Mouse (Mus musculus): ENCODE results near the gene Khdc1c. TPM values are rescaled to one million over a fixed set of nuclear protein-coding genes. Genes with fewer than 3 reads are reported as not detected.
A peak's percentile ranks its signal among the peaks of the same experiment; 100 is the strongest.
"Not testable (repeated sequence)": the region's sequence is repeated elsewhere in the genome, so short reads cannot be mapped to it uniquely, and the experiment has no call there.

Gene Khdc1c
- polyA plus RNA-seq, 1 experiment from 2014 or later: not detected

DNA sequence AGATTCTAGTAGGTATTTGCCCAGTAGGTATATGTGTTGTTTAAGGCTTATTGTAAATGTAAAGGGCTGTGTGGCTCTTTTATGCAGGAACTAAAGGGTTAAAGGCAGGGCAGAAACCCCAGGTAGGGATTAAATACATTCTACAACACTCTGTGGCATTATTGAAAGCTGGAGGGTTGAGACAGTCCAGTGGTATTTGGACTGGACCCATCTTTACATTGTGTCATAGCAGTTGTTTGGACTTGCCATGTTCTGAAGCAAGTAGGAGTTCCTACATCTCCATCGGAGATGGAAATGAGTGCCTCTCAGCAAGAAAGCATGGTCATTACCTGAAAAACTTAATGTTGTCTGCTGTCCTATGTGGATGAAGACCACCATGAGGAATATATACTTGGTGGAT is 27.4 kb upstream of the Khdc1c start:
- H3K4me3 ChIP-seq (replicated peaks; ENCODE audit: low read length): no peak overlapping the region
- H3K9me3 ChIP-seq (ENCODE audit: control insufficient read depth, low read length): no peaks in the 10 kb centered on the region
- H3K36me3 ChIP-seq (ENCODE audit: control insufficient read depth, insufficient read depth): no peaks in the 10 kb centered on the region
- no peak for ATAC-seq
- H3K9ac ChIP-seq (replicated peaks; ENCODE audit: low read depth, low read length): no peak overlapping the region
- H3K27ac ChIP-seq (ENCODE audit: low read length): no peak overlapping the region
- WGBS: 92% methylated on average over 1 of the region's 1 CpGs
- no peaks in the 10 kb centered on the region for H3K27me3 ChIP-seq (replicated peaks; ENCODE audit: control insufficient read depth, insufficient read depth, low read length)
- H3K4me1 ChIP-seq (replicated peaks; ENCODE audit: control insufficient read depth, insufficient read depth, low read length): no peaks in the 10 kb centered on the region
- no peak overlapping the region for H3K4me2 ChIP-seq (ENCODE audit: low read length)

- H3K4me3 ChIP-seq (replicated peaks; ENCODE audit: low read length): no peak overlapping the region
- peak; percentile 77 for ATAC-seq
Measured at GRCm38 (mm10) chr1:21344253-21344652, 23.9 kb upstream of the Khdc1c start.

DNA sequence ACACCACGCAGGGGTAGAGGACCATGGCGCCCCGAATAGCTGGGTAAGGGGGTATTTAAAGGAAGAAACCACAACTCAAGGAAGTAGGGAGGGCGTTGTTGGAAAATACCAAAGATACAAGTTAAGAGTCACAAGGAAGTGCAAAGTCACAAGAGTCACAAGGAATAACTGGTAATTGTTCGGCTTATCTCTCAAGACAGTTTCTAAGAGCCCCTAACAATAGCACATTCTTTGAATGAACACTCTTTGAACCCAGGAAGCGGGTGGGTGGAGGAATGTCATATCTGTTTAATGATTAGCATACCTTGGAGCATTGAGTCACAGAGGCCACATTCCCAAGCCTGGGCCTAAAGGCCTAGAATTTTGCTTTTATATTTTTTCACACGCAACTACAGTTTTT is 23.4 kb upstream of the Khdc1c start:
- ATAC-seq; H3K4me1 ChIP-seq (replicated peaks; ENCODE audit: control insufficient read depth, insufficient read depth, low read length); H3K4me3 ChIP-seq (replicated peaks; ENCODE audit: low read length); H3K4me2 ChIP-seq (ENCODE audit: low read length); H3K9ac ChIP-seq (replicated peaks; ENCODE audit: low read depth, low read length); H3K36me3 ChIP-seq (ENCODE audit: control insufficient read depth, insufficient read depth); H3K27me3 ChIP-seq (replicated peaks; ENCODE audit: control insufficient read depth, insufficient read depth, low read length); H3K9me3 ChIP-seq (ENCODE audit: control insufficient read depth, low read length); H3K27ac ChIP-seq (ENCODE audit: low read length): not testable (repeated sequence)
- 88% methylated on average over 7 of the region's 7 CpGs for WGBS

More at GRCm38 (mm10) chr1:21344253-21344652, 23.9 kb upstream of the Khdc1c start:
- H3K27ac ChIP-seq (ENCODE audit: low read length): no peak overlapping the region
- H3K27me3 ChIP-seq (replicated peaks; ENCODE audit: control insufficient read depth, insufficient read depth, low read length): no peaks in the 10 kb centered on the region
- WGBS: 67% methylated on average over 4 of the region's 4 CpGs
- H3K4me2 ChIP-seq (ENCODE audit: low read length): no peak overlapping the region
- H3K4me1 ChIP-seq (replicated peaks; ENCODE audit: control insufficient read depth, insufficient read depth, low read length): no peaks in the 10 kb centered on the region
- H3K9ac ChIP-seq (replicated peaks; ENCODE audit: low read depth, low read length): no peak overlapping the region
- no peaks in the 10 kb centered on the region for H3K9me3 ChIP-seq (ENCODE audit: control insufficient read depth, low read length)
- H3K36me3 ChIP-seq (ENCODE audit: control insufficient read depth, insufficient read depth): no peaks in the 10 kb centered on the region

DNA sequence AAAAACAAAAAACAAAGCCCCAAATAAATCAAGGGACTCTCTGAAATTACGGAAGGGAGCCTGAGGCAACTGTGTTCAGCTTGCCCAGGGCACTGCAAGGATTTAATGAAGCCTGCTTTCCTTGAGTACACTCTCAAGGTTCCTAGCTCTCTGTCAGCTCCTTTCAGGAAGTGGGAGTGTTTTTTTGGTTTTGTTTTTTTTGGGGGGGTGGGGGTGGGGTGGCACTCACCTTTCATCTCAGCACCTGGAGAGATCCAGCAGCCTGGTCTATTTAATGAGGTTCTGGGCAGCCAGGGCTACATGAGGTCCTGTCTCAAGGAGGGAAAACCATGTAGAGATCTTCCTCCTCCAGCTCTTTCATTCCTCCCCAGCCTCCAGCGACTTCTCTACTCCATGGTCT is 18.8 kb upstream of the Khdc1c start, which contains the start of gene Khdc1a:
Khdc1a (plus strand) TSS at position 301 of the 400 bp plus-strand sequence.
- no peaks in the 10 kb centered on the region for H3K4me1 ChIP-seq (replicated peaks; ENCODE audit: control insufficient read depth, insufficient read depth, low read length)
- WGBS: 74% methylated on average over 2 of the region's 2 CpGs
- no peaks in the 10 kb centered on the region for H3K27me3 ChIP-seq (replicated peaks; ENCODE audit: control insufficient read depth, insufficient read depth, low read length)
- H3K36me3 ChIP-seq (ENCODE audit: control insufficient read depth, insufficient read depth): no peaks in the 10 kb centered on the region
- no peak within 1 kb of the TSS for H3K9ac ChIP-seq (replicated peaks; ENCODE audit: low read depth, low read length)
- H3K9me3 ChIP-seq (ENCODE audit: control insufficient read depth, low read length): no peaks in the 10 kb centered on the region
- no peak within 1 kb of the TSS for H3K4me2 ChIP-seq (ENCODE audit: low read length)
- ATAC-seq: no peak
- H3K4me3 ChIP-seq (replicated peaks; ENCODE audit: low read length): no peak within 1 kb of the TSS
- H3K27ac ChIP-seq (ENCODE audit: low read length): no peak within 1 kb of the TSS

- Histone ChIP-seq H3K36me3 (ENCODE audit: control insufficient read depth, insufficient read depth) (no peaks in the 10 kb centered on the region), H3K27ac (ENCODE audit: low read length) (no peak within 1 kb of the TSS), H3K4me1 (replicated peaks; ENCODE audit: control insufficient read depth, insufficient read depth, low read length) (no peaks in the 10 kb centered on the region), H3K9me3 (ENCODE audit: control insufficient read depth, low read length) (no peaks in the 10 kb centered on the region), H3K27me3 (replicated peaks; ENCODE audit: control insufficient read depth, insufficient read depth, low read length) (no peaks in the 10 kb centered on the region), H3K4me2 (ENCODE audit: low read length) (no peak within 1 kb of the TSS), H3K9ac (replicated peaks; ENCODE audit: low read depth, low read length) (no peak within 1 kb of the TSS), H3K4me3 (replicated peaks; ENCODE audit: low read length) (no peak within 1 kb of the TSS)
- WGBS: 93% methylated on average over 1 of the region's 1 CpGs
- ATAC-seq: no peak
Measured at GRCm38 (mm10) chr1:21383256-21383655, 15.1 kb downstream of the Khdc1c start, which contains the start of gene Khdc1b. Khdc1b (plus strand) TSS chr1:21383556.

DNA sequence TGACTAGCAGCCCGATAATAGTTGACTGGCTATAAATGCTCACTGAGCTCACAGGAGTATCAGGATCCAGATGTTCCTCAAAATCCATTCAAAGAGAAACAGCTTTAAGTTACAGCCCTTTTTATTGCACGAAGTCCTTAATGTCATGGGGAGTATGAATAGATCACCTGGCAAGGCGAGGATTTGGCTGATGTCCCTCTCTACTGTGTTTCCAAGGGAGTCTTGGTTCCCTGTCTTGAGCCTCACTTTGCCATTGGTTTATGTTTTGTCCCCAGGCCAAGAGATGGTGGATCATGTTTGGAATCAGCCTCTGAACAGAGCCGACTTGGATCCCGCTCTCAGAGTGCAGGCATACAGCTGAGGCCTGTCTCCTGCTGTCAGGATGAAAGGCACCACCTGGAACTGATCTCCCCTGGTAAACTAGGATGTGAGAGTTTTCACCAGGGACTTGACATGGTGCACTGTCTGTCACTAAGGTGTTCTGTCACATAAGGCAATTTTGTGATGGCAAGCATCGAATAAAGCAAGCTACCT is 23.1 kb downstream of the Khdc1c start:
- H3K36me3 ChIP-seq (ENCODE audit: control insufficient read depth, insufficient read depth): no peaks in the 10 kb centered on the region
- H3K9me3 ChIP-seq (ENCODE audit: control insufficient read depth, low read length): no peaks in the 10 kb centered on the region
- WGBS: 78% methylated on average over 6 of the region's 6 CpGs
- H3K9ac ChIP-seq (replicated peaks; ENCODE audit: low read depth, low read length): no peak overlapping the region
- H3K4me2 ChIP-seq (ENCODE audit: low read length): no peak overlapping the region
- no peaks in the 10 kb centered on the region for H3K4me1 ChIP-seq (replicated peaks; ENCODE audit: control insufficient read depth, insufficient read depth, low read length)
- no peak for ATAC-seq
- no peak overlapping the region for H3K4me3 ChIP-seq (replicated peaks; ENCODE audit: low read length)
- H3K27ac ChIP-seq (ENCODE audit: low read length): no peak overlapping the region
- no peaks in the 10 kb centered on the region for H3K27me3 ChIP-seq (replicated peaks; ENCODE audit: control insufficient read depth, insufficient read depth, low read length)

- Histone ChIP-seq H3K4me2 (ENCODE audit: low read length) (no peak overlapping the region), H3K27me3 (replicated peaks; ENCODE audit: control insufficient read depth, insufficient read depth, low read length) (no peaks in the 10 kb centered on the region), H3K9me3 (ENCODE audit: control insufficient read depth, low read length) (no peaks in the 10 kb centered on the region), H3K4me3 (replicated peaks; ENCODE audit: low read length) (no peak overlapping the region), H3K9ac (replicated peaks; ENCODE audit: low read depth, low read length) (no peak overlapping the region), H3K36me3 (ENCODE audit: control insufficient read depth, insufficient read depth) (no peaks in the 10 kb centered on the region), H3K4me1 (replicated peaks; ENCODE audit: control insufficient read depth, insufficient read depth, low read length) (no peaks in the 10 kb centered on the region), H3K27ac (ENCODE audit: low read length) (no peak overlapping the region)
- WGBS: 63% methylated on average over 8 of the region's 8 CpGs
- ATAC-seq: no peak
Measured at GRCm38 (mm10) chr1:21402804-21403203, 34.7 kb downstream of the Khdc1c start.

DNA sequence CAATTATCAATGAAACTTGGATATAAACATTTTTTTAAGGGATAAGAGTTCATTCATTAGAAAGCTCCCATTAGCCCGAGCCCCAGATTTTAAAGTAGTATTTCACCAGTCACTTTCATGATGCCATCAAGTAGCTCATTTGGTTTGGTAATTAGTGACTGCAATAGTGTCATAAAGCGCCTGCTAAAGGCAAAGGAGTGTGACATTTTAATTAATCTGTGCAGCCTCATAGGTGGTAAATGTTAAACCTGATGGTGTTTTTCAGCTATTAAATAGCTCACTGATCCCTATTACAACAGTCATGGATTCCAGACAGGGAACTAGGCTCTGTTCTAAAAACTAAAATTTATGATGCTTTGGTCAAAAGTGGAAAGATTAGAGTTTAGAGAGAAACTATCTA is 39.1 kb downstream of the Khdc1c start:
- Histone ChIP-seq H3K36me3 (ENCODE audit: control insufficient read depth, insufficient read depth) (no peaks in the 10 kb centered on the region), H3K4me3 (replicated peaks; ENCODE audit: low read length) (no peak overlapping the region), H3K27me3 (replicated peaks; ENCODE audit: control insufficient read depth, insufficient read depth, low read length) (no peaks in the 10 kb centered on the region), H3K27ac (ENCODE audit: low read length) (no peak overlapping the region), H3K4me2 (ENCODE audit: low read length) (no peak overlapping the region), H3K9me3 (ENCODE audit: control insufficient read depth, low read length) (no peaks in the 10 kb centered on the region), H3K4me1 (replicated peaks; ENCODE audit: control insufficient read depth, insufficient read depth, low read length) (peaks cover 9% of the 10 kb centered on the region), H3K9ac (replicated peaks; ENCODE audit: low read depth, low read length) (no peak overlapping the region)
- ATAC-seq: no peak
- 12% methylated on average over 2 of the region's 2 CpGs for WGBS

DNA sequence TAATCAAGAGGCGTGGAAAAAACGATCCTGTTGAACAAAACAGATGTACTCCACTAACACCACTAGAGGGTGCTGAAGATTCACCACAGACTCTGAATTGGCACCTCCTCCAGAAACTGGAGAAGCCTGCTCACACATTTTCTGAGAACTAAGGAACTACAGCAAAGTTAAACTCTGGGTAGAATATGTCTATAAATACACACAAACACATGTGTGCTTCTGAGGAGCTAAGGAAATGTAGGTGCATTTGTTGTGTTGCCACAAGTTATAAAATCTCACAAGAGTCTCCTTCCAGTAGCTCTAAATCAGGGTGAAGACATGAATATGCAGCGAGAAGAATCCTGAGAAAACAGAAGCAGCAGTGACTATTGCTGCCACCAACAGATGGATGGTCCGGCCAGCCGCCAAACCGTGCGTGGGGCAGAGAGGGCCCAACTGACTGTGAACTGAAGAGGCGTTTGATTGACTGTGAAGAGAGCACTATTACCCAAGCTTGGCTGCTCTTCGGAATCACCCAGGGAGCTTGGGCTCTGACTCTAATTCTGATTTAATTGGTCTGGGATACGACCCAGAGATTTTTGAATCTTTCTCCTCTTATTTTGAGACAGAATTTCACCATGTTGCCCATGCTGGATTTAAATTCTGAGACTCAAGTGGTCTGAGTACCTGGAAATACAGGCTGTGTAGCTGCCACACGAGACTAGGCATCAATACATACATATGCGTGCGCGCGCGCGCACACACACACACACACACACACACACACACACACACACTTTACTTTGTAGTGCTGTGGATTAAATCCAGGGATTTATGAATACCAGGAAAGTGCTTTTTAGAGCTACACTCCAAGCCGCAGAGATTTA is 43.4 kb downstream of the Khdc1c start:
- peak overlapping the region; percentile 29 for H3K4me2 ChIP-seq (ENCODE audit: low read length)
- no peaks in the 10 kb centered on the region for H3K9me3 ChIP-seq (ENCODE audit: control insufficient read depth, low read length)
- no peak overlapping the region for H3K4me3 ChIP-seq (replicated peaks; ENCODE audit: low read length)
- H3K9ac ChIP-seq (replicated peaks; ENCODE audit: low read depth, low read length): no peak overlapping the region
- peaks cover 11% of the 10 kb centered on the region for H3K4me1 ChIP-seq (replicated peaks; ENCODE audit: control insufficient read depth, insufficient read depth, low read length)
- peak; percentile 96 for ATAC-seq
- H3K36me3 ChIP-seq (ENCODE audit: control insufficient read depth, insufficient read depth): no peaks in the 10 kb centered on the region
- peak overlapping the region; percentile 34 for H3K27ac ChIP-seq (ENCODE audit: low read length)
- H3K27me3 ChIP-seq (replicated peaks; ENCODE audit: control insufficient read depth, insufficient read depth, low read length): no peaks in the 10 kb centered on the region
- WGBS: 39% methylated on average over 18 of the region's 18 CpGs
